Mouse (Mus musculus): ENCODE results near the gene 1810043G02Rik. TPM values are rescaled to one million over a fixed set of nuclear protein-coding genes. Genes with fewer than 3 reads are reported as not detected.
"Not testable (repeated sequence)": the region's sequence is repeated elsewhere in the genome, so short reads cannot be mapped to it uniquely, and the experiment has no call there.

Gene 1810043G02Rik
- total RNA-seq (2015): 9.1 and 12.3 TPM in 2 replicates
- total RNA-seq (2017): 12.2 and 15.8 TPM in 2 replicates

- peak; percentile 97 for ATAC-seq (ENCODE audit: poor library complexity, severe bottlenecking)
Observed at GRCm38 (mm10) chr10:77978351-77979350, at the start of gene 1810043G02Rik. Gene 1810043G02Rik, plus strand, starts transcription at chr10:77978524.

GRCm38 (mm10) chr10:77939685-77940084, 38.6 kb upstream of the 1810043G02Rik start:
- ATAC-seq (ENCODE audit: poor library complexity, severe bottlenecking): no peak

DNA sequence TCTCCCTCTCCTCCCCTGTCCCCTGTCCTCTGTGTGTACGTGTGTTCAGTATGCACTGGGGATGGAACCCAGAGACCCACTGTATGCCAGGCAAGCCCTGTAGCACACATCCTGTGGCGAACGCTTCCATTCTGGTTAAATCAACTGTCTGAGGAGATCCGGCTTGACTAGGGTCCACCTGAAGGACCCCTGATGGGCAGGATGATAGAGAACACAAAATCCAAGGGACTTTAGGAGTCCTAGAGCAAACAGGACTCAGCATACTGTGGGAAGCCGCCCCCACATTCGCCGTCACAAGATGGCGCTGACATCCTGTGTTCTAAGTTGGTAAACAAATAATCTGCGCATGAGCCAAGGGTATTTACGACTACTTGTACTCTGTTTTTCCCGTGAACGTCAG, 27.9 kb upstream of the 1810043G02Rik start:
- ATAC-seq (ENCODE audit: poor library complexity, severe bottlenecking): not testable (repeated sequence)

DNA sequence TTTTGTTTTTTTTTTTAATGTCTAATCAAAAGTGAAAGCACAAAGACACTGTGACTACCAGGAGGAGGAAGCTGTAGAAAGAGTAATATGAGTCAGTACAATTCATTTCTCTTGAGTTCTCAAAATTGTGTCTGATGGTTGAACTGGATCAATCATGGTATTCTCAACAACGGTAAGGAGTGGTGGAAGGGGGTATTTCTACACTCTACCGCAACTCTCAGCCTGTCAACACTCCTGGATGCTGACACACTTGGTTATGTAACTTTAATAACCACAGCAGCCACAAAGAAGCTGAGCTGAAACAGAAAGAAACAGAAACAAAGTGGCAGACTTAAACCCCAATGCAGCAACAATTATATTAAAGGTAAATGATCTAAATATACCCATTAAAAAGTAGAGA, 15.6 kb upstream of the 1810043G02Rik start:
- ATAC-seq (ENCODE audit: poor library complexity, severe bottlenecking): peak; percentile 88

DNA sequence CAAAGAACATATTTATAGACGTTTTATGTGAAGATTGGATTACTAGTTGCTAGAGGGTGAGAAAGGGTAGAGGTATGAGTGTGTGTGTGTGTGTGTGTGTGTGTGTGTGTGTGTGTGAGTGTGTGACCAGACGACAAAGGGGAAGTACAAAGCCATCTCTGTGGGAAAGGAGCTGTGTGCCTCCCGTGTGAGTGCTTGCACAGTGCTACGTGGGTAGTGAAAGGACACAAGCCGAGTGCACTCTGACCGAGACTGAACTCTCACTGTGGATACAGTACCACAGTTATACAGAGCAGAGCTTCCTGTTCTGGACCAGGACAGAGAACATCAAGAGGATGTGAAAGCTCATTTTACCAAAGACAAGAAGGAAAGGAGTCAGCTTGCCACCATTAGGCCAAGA, 14.4 kb upstream of the 1810043G02Rik start:
- peak; percentile 77 for ATAC-seq (ENCODE audit: poor library complexity, severe bottlenecking)

- peak; percentile 66 for ATAC-seq (ENCODE audit: poor library complexity, severe bottlenecking)
Observed at GRCm38 (mm10) chr10:77969274-77969972, 8.9 kb upstream of the 1810043G02Rik start.

DNA sequence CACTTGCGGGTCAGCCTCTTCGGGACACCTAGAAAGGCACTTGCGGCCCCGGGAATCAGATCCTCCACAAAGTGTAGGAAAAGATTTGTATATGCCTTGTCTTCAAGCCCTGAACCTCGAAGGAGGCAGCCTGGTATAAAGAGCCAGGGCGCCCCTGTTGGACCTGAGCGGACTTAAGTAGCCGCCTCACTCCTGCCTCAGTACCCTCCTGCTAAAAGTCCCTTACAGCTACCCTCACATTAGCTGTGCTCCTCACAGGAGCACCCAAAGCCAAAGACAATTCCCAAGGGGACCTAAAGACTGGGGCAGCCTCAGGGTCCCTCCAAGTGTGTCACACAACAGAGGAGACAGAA, 8.4 kb upstream of the 1810043G02Rik start:
- ATAC-seq (ENCODE audit: poor library complexity, severe bottlenecking): peak; percentile 5

- peak; percentile 77 for ATAC-seq (ENCODE audit: poor library complexity, severe bottlenecking)
Observed at GRCm38 (mm10) chr10:77970481-77970880, 7.8 kb upstream of the 1810043G02Rik start, which contains the start of gene Trpm2. Gene Trpm2, minus strand, starts transcription at chr10:77970563.

GRCm38 (mm10) chr10:77971191-77971590, 7.1 kb upstream of the 1810043G02Rik start:
- ATAC-seq (ENCODE audit: poor library complexity, severe bottlenecking): peak; percentile 49

- no peak for ATAC-seq (ENCODE audit: poor library complexity, severe bottlenecking)
Observed at GRCm38 (mm10) chr10:77971709-77972553, 6.4 kb upstream of the 1810043G02Rik start.

GRCm38 (mm10) chr10:77974323-77974722, 4.0 kb upstream of the 1810043G02Rik start:
- ATAC-seq (ENCODE audit: poor library complexity, severe bottlenecking): no peak

DNA sequence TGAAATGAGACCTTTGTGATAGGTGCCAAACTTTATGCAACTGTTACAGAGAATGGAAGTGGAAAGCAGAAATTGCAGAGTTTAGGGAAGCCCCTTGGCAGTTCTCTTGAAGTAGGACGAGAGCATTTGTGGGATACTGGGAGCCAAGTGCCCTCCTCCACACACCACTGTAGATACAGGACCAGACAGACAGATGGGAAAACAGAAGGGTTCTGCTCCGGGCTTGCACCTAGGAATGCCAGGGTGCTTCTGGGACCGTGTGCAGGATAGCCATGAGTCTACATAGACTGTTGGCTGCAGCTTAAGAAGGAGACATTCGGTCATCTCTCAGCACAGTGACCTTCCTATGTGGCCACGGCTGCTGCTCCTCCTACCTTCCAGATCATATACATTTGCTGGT, 3.5 kb upstream of the 1810043G02Rik start:
- no peak for ATAC-seq (ENCODE audit: poor library complexity, severe bottlenecking)

DNA sequence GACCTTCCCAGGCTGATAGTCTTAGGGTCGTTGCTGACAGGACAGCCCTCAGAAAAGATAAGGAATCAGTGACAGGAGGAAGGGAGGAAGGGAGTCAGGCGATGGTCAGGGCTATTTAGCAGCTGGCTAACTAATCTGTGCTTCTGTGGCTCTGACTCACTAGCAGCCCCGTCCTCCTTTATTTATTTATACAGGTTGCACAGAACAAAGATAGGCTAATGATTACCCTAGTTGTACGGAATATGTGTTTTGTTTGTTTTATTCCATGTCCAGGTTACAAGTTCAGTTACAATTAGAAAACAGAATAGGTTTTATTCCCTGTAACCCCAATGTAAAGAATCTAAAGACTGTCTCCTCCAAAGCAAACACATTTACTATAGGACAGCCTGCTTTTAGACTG, 2.7 kb upstream of the 1810043G02Rik start:
- no peak for ATAC-seq (ENCODE audit: poor library complexity, severe bottlenecking)

DNA sequence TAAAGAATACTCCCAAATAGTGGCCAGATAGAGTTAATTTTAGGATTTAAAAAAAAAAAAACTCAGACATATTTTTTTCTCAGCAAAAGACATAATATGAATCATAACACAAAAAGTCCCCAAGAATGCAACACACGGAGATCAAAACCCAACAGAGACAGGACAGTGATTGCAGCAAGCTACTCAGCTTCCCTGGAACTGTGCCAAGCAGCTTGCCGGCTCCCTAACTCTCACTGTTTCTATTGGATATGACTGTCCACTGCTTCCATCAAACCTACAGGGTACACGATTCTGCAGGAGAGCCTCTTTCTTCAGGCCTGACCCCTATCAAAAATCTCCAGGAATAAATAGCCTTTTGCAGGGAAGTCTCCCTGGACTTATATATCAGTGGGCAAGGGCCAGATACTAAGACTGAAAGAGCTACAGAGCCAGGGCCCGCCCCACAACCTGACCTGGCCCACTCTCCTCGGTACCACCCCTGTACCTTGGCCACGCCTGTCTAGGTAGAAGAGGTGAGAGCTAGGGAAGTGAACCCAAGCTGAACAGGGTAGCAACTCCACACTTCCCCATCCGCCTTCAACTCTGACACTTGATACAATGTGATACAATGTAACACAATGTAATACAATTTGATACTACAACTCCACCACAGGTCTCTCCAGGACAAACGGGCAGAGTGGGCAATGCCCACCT, 1.7 kb upstream of the 1810043G02Rik start:
- ATAC-seq (ENCODE audit: poor library complexity, severe bottlenecking): no peak

DNA sequence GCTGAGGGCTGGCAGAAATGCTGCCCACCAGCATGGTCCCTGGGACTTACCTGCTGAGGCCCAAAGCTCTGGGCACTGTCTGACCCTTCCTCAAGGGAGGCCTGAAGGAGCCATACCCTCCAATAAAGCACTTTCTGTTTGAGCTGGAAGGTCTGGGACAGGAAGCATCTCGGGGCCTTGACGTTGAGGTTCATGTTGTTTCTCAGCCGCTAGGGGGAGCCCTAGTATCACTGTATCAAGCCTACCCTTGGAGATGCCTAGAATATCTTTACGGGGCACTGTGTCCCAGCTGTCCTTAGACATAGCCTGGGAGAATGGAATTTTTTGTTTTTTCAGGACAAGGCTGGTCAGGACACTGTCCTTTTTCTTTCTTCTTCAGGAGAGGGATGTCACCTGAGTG, 6.3 kb downstream of the 1810043G02Rik start:
- peak; percentile 98 for ATAC-seq (ENCODE audit: poor library complexity, severe bottlenecking)

DNA sequence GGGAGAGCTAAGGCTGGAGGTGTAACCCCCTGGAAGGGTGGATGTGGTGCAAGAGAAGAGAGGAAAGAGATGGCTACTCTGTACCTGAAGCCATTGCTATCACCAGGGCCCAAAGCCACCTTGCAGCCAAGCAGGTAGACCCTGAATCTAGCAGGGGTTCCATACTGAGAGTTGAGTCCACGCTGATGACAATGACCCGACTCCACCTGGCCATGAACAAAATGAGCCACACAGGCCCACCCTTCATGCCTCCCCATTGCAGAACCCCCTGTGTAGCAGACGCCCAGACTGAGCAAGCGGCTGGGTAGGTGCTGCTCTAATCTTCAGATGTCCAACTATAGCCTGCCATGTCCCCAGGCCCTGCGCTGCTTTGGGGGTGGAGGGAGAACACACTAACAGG, 7.5 kb downstream of the 1810043G02Rik start:
- no peak for ATAC-seq (ENCODE audit: poor library complexity, severe bottlenecking)

DNA sequence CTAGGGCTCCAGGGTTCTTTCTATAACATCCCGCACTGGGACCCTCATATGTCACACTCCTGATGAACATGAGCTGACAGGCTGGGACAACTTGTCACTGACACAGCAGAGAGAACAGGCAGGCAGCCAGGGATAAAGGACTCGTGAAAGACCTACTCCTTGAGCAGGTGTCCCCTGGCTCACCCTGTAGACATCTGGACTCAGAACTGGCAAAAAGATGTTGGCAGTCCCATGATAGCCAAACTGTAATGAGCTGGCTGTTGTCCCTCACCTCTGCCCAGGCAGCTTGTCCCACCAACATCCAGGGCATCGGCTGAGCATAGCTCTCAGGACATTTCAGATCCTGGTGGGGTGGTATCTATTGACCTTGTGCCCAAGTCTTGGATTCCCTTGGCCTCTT, 17.3 kb downstream of the 1810043G02Rik start:
- ATAC-seq (ENCODE audit: poor library complexity, severe bottlenecking): no peak

DNA sequence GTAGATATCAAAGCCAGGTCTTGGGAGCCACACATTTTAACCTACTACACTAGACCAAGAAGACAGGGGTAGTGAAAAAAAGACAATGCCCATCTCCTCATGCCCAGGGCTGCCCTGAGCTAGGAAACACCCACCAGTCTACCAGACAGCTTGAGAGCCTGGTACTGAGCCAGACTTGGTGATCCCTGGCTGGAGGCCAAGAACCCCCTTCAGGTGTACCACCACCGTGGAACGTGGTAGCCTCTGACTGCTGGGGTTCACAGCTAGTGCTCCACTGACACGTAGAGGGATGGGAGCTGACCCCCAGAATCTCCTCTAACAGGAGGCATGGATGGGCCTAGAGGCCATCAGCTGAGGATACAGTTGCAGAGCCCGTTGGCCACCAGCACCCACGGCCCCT, 21.9 kb downstream of the 1810043G02Rik start:
- ATAC-seq (ENCODE audit: poor library complexity, severe bottlenecking): no peak

GRCm38 (mm10) chr10:78001796-78002195, 23.5 kb downstream of the 1810043G02Rik start:
- no peak for ATAC-seq (ENCODE audit: poor library complexity, severe bottlenecking)

GRCm38 (mm10) chr10:78002316-78002715, 24.0 kb downstream of the 1810043G02Rik start:
- ATAC-seq (ENCODE audit: poor library complexity, severe bottlenecking): no peak
